Mouse (Mus musculus): Measurements from ENCODE around the gene Ctrc. TPM values are rescaled to one million over a fixed set of nuclear protein-coding genes. Genes with fewer than 3 reads are reported as not detected.

Ctrc gene
- polyA plus RNA-seq, 1 experiment from 2014 or later, result not detected

- Histone ChIP-seq H3K27me3 (ENCODE audit: control insufficient read depth, insufficient read depth, low read length) (no peaks in the 10 kb centered on the region), H3K4me2 (ENCODE audit: low read depth, low read length) (no peak overlapping the region), H3K36me3 (ENCODE audit: control insufficient read depth, insufficient read depth, low read length) (no peaks in the 10 kb centered on the region), H3K9me3 (ENCODE audit: control insufficient read depth, low read length) (no peaks in the 10 kb centered on the region), H3K9ac (replicated peaks; ENCODE audit: low read depth, low read length) (no peak overlapping the region), H3K4me1 (ENCODE audit: control insufficient read depth, insufficient read depth, low read length) (peaks cover 5% of the 10 kb centered on the region; the same call in 1 of the 2 replicates), H3K4me3 (ENCODE audit: low read depth, low read length) (no peak overlapping the region), H3K27ac (ENCODE audit: low read depth, low read length) (no peak overlapping the region)
- WGBS, result 76% methylated on average over 4 of the region's 4 CpGs
- no peak for ATAC-seq (ENCODE audit: low read depth)
These were observed 32.9 kb upstream of the Ctrc start for GRCm38 (mm10) chr4:141879074-141879473.

- no peaks in the 10 kb centered on the region for H3K27me3 ChIP-seq (ENCODE audit: control insufficient read depth, insufficient read depth, low read length)
- WGBS, result 76% methylated on average over 7 of the region's 7 CpGs
- no peaks in the 10 kb centered on the region for H3K9me3 ChIP-seq (ENCODE audit: control insufficient read depth, low read length)
- no peak overlapping the region for H3K4me2 ChIP-seq (ENCODE audit: low read depth, low read length)
- H3K4me1 ChIP-seq (ENCODE audit: control insufficient read depth, insufficient read depth, low read length), result peaks cover 5% of the 10 kb centered on the region
- H3K36me3 ChIP-seq (ENCODE audit: control insufficient read depth, insufficient read depth, low read length), result no peaks in the 10 kb centered on the region
- H3K27ac ChIP-seq (ENCODE audit: low read depth, low read length), result no peak overlapping the region
- H3K9ac ChIP-seq (replicated peaks; ENCODE audit: low read depth, low read length), result no peak overlapping the region
- H3K4me3 ChIP-seq (ENCODE audit: low read depth, low read length), result no peak overlapping the region
- ATAC-seq (ENCODE audit: low read depth), result no peak
These were observed 32.5 kb upstream of the Ctrc start for GRCm38 (mm10) chr4:141878621-141879020.

GRCm38 (mm10) chr4:141875481-141876108, 29.4 kb upstream of the Ctrc start:
- Histone ChIP-seq H3K4me3 (ENCODE audit: low read depth, low read length) (peak overlapping the region; percentile 77), H3K4me2 (ENCODE audit: low read depth, low read length) (peak overlapping the region; percentile 64), H3K4me1 (ENCODE audit: control insufficient read depth, insufficient read depth, low read length) (peaks cover 20% of the 10 kb centered on the region), H3K9me3 (ENCODE audit: control insufficient read depth, low read length) (no peaks in the 10 kb centered on the region), H3K27ac (ENCODE audit: low read depth, low read length) (0 out of 2 replicates have a peak overlapping the region, but pooled peaks have one; percentile 48), H3K9ac (replicated peaks; ENCODE audit: low read depth, low read length) (peak overlapping the region; percentile 81), H3K36me3 (ENCODE audit: control insufficient read depth, insufficient read depth, low read length) (no peaks in the 10 kb centered on the region), H3K27me3 (ENCODE audit: control insufficient read depth, insufficient read depth, low read length) (no peaks in the 10 kb centered on the region)
- ATAC-seq (ENCODE audit: low read depth), result no peak; the same call in none of the 2 replicates
- 15% methylated on average over 8 of the region's 8 CpGs for WGBS

- H3K9me3 ChIP-seq (ENCODE audit: control insufficient read depth, low read length), result no peaks in the 10 kb centered on the region
- H3K4me2 ChIP-seq (ENCODE audit: low read depth, low read length), result peak within 1 kb of the TSS; percentile 64
- under 1% methylated on average over 71 of the region's 73 CpGs for WGBS
- peak within 1 kb of the TSS; percentile 48; the same call in 1 of the 2 replicates for H3K27ac ChIP-seq (ENCODE audit: low read depth, low read length)
- H3K4me3 ChIP-seq (ENCODE audit: low read depth, low read length), result peak within 1 kb of the TSS; percentile 77
- no peaks in the 10 kb centered on the region for H3K36me3 ChIP-seq (ENCODE audit: control insufficient read depth, insufficient read depth, low read length)
- H3K27me3 ChIP-seq (ENCODE audit: control insufficient read depth, insufficient read depth, low read length), result no peaks in the 10 kb centered on the region
- peak; percentile 89 for ATAC-seq (ENCODE audit: low read depth)
- H3K9ac ChIP-seq (replicated peaks; ENCODE audit: low read depth, low read length), result peak within 1 kb of the TSS; percentile 81
- H3K4me1 ChIP-seq (ENCODE audit: control insufficient read depth, insufficient read depth, low read length), result peaks cover 20% of the 10 kb centered on the region
These were observed 28.7 kb upstream of the Ctrc start, which contains the start of gene Efhd2 for GRCm38 (mm10) chr4:141874601-141875460. Efhd2 (minus strand) TSS chr4:141874920.

- under 1% methylated on average over 19 of the region's 19 CpGs for WGBS
- Histone ChIP-seq H3K36me3 (ENCODE audit: control insufficient read depth, insufficient read depth, low read length) (no peaks in the 10 kb centered on the region), H3K4me3 (ENCODE audit: low read depth, low read length) (peak overlapping the region; percentile 77), H3K27ac (ENCODE audit: low read depth, low read length) (no peak overlapping the region), H3K9me3 (ENCODE audit: control insufficient read depth, low read length) (no peaks in the 10 kb centered on the region), H3K9ac (replicated peaks; ENCODE audit: low read depth, low read length) (peak overlapping the region; percentile 81), H3K4me1 (ENCODE audit: control insufficient read depth, insufficient read depth, low read length) (peaks cover 23% of the 10 kb centered on the region), H3K27me3 (ENCODE audit: control insufficient read depth, insufficient read depth, low read length) (no peaks in the 10 kb centered on the region), H3K4me2 (ENCODE audit: low read depth, low read length) (peak overlapping the region; percentile 64)
- peak; percentile 16 for ATAC-seq (ENCODE audit: low read depth)
These were observed 28.0 kb upstream of the Ctrc start for GRCm38 (mm10) chr4:141874111-141874600.

- Histone ChIP-seq H3K4me1 (ENCODE audit: control insufficient read depth, insufficient read depth, low read length) (peaks cover 27% of the 10 kb centered on the region), H3K4me2 (ENCODE audit: low read depth, low read length) (peak overlapping the region; percentile 64), H3K27me3 (ENCODE audit: control insufficient read depth, insufficient read depth, low read length) (no peaks in the 10 kb centered on the region), H3K27ac (ENCODE audit: low read depth, low read length) (no peak overlapping the region), H3K4me3 (ENCODE audit: low read depth, low read length) (peak overlapping the region; percentile 77; the same call in 1 of the 2 replicates), H3K9ac (replicated peaks; ENCODE audit: low read depth, low read length) (peak overlapping the region; percentile 81), H3K9me3 (ENCODE audit: control insufficient read depth, low read length) (no peaks in the 10 kb centered on the region), H3K36me3 (ENCODE audit: control insufficient read depth, insufficient read depth, low read length) (no peaks in the 10 kb centered on the region)
- 74% methylated on average over 9 of the region's 9 CpGs for WGBS
- ATAC-seq (ENCODE audit: low read depth), result no peak
These were observed 26.8 kb upstream of the Ctrc start for GRCm38 (mm10) chr4:141872977-141873376.

- WGBS, result 48% methylated on average over 9 of the region's 9 CpGs
- no peaks in the 10 kb centered on the region for H3K27me3 ChIP-seq (ENCODE audit: control insufficient read depth, insufficient read depth, low read length)
- ATAC-seq (ENCODE audit: low read depth), result no peak
- no peaks in the 10 kb centered on the region for H3K9me3 ChIP-seq (ENCODE audit: control insufficient read depth, low read length)
- no peaks in the 10 kb centered on the region for H3K36me3 ChIP-seq (ENCODE audit: control insufficient read depth, insufficient read depth, low read length)
- peak overlapping the region; percentile 34; the same call in 1 of the 2 replicates for H3K9ac ChIP-seq (replicated peaks; ENCODE audit: low read depth, low read length)
- H3K4me1 ChIP-seq (ENCODE audit: control insufficient read depth, insufficient read depth, low read length), result peaks cover 37% of the 10 kb centered on the region
- no peak overlapping the region for H3K4me3 ChIP-seq (ENCODE audit: low read depth, low read length)
- H3K27ac ChIP-seq (ENCODE audit: low read depth, low read length), result peak overlapping the region; percentile 66
- peak overlapping the region; percentile 64 for H3K4me2 ChIP-seq (ENCODE audit: low read depth, low read length)
These were observed 25.8 kb upstream of the Ctrc start for GRCm38 (mm10) chr4:141871909-141872308.

GRCm38 (mm10) chr4:141871333-141871725, 25.2 kb upstream of the Ctrc start:
- Histone ChIP-seq H3K4me1 (ENCODE audit: control insufficient read depth, insufficient read depth, low read length) (peaks cover 37% of the 10 kb centered on the region), H3K9me3 (ENCODE audit: control insufficient read depth, low read length) (no peaks in the 10 kb centered on the region), H3K4me2 (ENCODE audit: low read depth, low read length) (peak overlapping the region; percentile 64; the same call in 1 of the 2 replicates), H3K4me3 (ENCODE audit: low read depth, low read length) (no peak overlapping the region), H3K27me3 (ENCODE audit: control insufficient read depth, insufficient read depth, low read length) (no peaks in the 10 kb centered on the region), H3K9ac (replicated peaks; ENCODE audit: low read depth, low read length) (no peak overlapping the region), H3K36me3 (ENCODE audit: control insufficient read depth, insufficient read depth, low read length) (no peaks in the 10 kb centered on the region), H3K27ac (ENCODE audit: low read depth, low read length) (no peak overlapping the region)
- no peak for ATAC-seq (ENCODE audit: low read depth)
- WGBS, result 95% methylated on average over 3 of the region's 3 CpGs
